Mouse (Mus musculus) neural tube, embryonic 14.5 days (tissue): ENCODE data around the gene P2ry13. TPM values are rescaled to one million over a fixed set of nuclear protein-coding genes. Genes with fewer than 3 reads are reported as not detected.

Source experiments
- ATAC-seq: fragments of 200-750 bp; cut with Nextera tagmentation; 2 replicates; pipeline ENCODE4 v1.8.0; 2017; ENCODE audit warnings: low read depth, mild to moderate bottlenecking, moderate TSS enrichment, moderate library complexity
- H3K27ac ChIP-seq: fragments of 300-500 bp; sonication (generic); 2 replicates; pipeline ENCODE4 v1.5.1; 2014; ENCODE audit warnings: low read depth, mild to moderate bottlenecking, control low read depth, low read length, moderate library complexity, mixed read lengths
- H3K27me3 ChIP-seq: fragments of 300-500 bp; sonication (generic); 2 replicates; pipeline ENCODE4 v1.6.1; 2014; ENCODE audit warnings: low read length; ENCODE audit not compliant: control insufficient read depth, insufficient read depth
- H3K36me3 ChIP-seq: fragments of 300-500 bp; sonication (generic); 2 replicates; pipeline ENCODE4 v1.6.1; 2014; ENCODE audit warnings: low read length, mixed read lengths; ENCODE audit not compliant: control insufficient read depth, insufficient read depth
- H3K4me1 ChIP-seq: fragments of 300-500 bp; sonication (generic); 2 replicates; pipeline ENCODE4 v1.6.1; 2014; ENCODE audit warnings: low read length; ENCODE audit not compliant: control insufficient read depth, insufficient read depth
- H3K4me2 ChIP-seq: fragments of 300-500 bp; sonication (generic); 2 replicates; pipeline ENCODE4 v1.6.1; 2014; ENCODE audit warnings: mild to moderate bottlenecking, low read depth, low read length, control low read depth
- H3K4me3 ChIP-seq: fragments of 300-500 bp; sonication (generic); 2 replicates; pipeline ENCODE4 v1.5.1; 2014; ENCODE audit warnings: low read depth, low read length, control low read depth, mixed read lengths
- H3K9ac ChIP-seq: fragments of 300-500 bp; sonication (generic); replicated peaks from 2 replicates; pipeline ENCODE4 v1.6.1; 2014; ENCODE audit warnings: low read depth, mild to moderate bottlenecking, control low read depth, low read length, mixed read lengths
- H3K9me3 ChIP-seq: fragments of 300-500 bp; sonication (generic); 2 replicates; pipeline ENCODE4 v1.6.1; 2016; ENCODE audit warnings: low read length; ENCODE audit not compliant: control insufficient read depth
- WGBS: fragments of 180-500 bp; shearing (Covaris S2); extraction: QIAGEN DNeasy Blood & Tissue Kit; methylation state at CpG from one replicate; pipeline ENCODE4 v1.1.7; 2014; 5-methylcytosine and 5-hydroxymethylcytosine counted together
- polyA plus RNA-seq: library from polyadenylated mRNA; unstranded; fragments of >200 nt; fragmentation: Nextera tagmentation; extraction: Ambion mirVana; gene quantifications from 2 replicates; pipeline ENCODE4 v1.2.1, GENCODE M21; 2014

The P2ry13 gene
- polyA plus RNA-seq, 1 experiment from 2014 or later = 1.7 TPM

DNA sequence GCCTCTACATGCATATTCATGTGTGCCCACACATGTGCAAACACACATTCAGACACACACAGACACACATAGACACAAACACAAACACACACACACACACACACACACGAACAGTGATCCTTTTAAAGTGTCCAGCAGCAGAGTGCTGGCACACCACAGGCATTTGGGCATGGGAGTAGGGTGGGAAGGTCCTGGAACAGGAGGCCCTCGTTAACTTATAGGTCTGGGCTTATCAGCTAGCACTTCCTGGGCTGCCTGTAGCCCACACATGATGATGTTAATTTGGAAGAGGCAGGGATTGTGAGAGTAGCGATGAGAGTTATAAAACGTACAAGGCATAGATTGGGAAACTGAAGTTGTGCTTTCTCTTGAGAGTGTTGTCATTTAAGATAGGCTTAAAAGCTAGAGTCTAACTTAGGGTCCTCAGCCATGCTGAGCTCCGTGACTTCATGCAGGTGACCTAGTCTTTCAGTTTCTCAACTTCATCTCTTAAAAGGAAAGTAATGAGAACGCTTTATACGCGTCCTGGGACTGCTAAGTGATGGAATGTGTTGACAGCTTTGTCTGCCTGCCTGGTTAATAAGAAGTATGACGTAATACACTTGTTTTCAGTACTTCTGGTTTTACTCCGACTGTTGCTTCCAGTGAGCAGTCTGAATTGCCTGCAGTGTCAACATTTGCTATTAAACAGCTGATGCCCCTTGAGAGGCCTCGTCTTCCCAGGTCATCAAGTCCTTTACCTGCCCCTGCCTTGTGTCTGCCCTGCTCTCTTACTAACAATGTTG is 5.8 kb downstream of the P2ry13 start:
- H3K4me3 ChIP-seq = no peak overlapping the region
- H3K27ac ChIP-seq = no peak overlapping the region
- no peak overlapping the region for H3K4me2 ChIP-seq
- H3K36me3 ChIP-seq = no peaks in the 10 kb centered on the region
- H3K4me1 ChIP-seq = no peaks in the 10 kb centered on the region
- no peaks in the 10 kb centered on the region for H3K27me3 ChIP-seq
- no peak overlapping the region for H3K9ac ChIP-seq
- H3K9me3 ChIP-seq = no peaks in the 10 kb centered on the region
- no peak for ATAC-seq
- 86% methylated on average over 11 of the region's 11 CpGs for WGBS

- Histone ChIP-seq H3K4me3 (no peak overlapping the region), H3K4me1 (no peaks in the 10 kb centered on the region), H3K9ac (no peak overlapping the region), H3K4me2 (no peak overlapping the region), H3K36me3 (no peaks in the 10 kb centered on the region), H3K27me3 (no peaks in the 10 kb centered on the region), H3K27ac (no peak overlapping the region), H3K9me3 (no peaks in the 10 kb centered on the region)
- no peak for ATAC-seq
- WGBS = 87% methylated on average over 8 of the region's 8 CpGs
Observed at GRCm38 (mm10) chr3:59203802-59204520, 6.7 kb downstream of the P2ry13 start.

DNA sequence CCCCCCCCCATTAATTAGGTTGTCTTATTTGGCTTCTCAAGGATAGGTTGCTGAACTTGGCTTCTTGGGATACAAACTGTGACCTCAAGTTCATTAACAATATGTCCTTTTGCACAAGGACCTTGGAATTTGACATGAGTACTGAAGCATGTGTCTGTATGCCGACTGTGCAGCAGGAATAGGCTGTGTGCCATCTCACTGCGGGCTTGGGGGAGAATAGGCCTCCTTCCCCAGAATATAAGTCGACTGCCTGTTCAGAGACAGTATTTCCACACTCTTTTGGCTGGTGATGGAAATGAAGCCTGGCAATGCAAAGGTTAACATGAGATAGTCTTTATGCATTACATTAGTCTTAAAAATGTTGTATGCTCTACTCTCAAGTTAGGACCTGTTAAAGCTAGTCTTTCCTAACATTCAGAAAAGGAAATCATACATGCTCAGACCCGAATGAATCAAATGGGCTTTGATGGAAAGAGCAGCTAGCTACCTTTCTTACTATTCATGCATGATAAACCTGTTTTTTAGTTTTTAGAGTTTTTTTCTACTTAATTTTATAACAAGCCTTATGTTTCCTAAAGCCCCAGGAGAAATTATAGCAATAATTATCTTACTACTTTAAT is 13.2 kb downstream of the P2ry13 start:
- Histone ChIP-seq H3K4me2 (no peak overlapping the region), H3K36me3 (no peaks in the 10 kb centered on the region), H3K4me1 (no peaks in the 10 kb centered on the region), H3K4me3 (no peak overlapping the region), H3K9ac (no peak overlapping the region), H3K27me3 (no peaks in the 10 kb centered on the region), H3K27ac (no peak overlapping the region), H3K9me3 (no peaks in the 10 kb centered on the region)
- WGBS = 85% methylated on average over 4 of the region's 4 CpGs
- ATAC-seq = no peak

- H3K9ac ChIP-seq = no peak within 1 kb of the TSS
- no peaks in the 10 kb centered on the region for H3K9me3 ChIP-seq
- ATAC-seq = no peak
- H3K4me1 ChIP-seq = no peaks in the 10 kb centered on the region
- 89% methylated on average over 7 of the region's 7 CpGs for WGBS
- no peak within 1 kb of the TSS for H3K4me3 ChIP-seq
- no peaks in the 10 kb centered on the region for H3K36me3 ChIP-seq
- H3K27me3 ChIP-seq = no peaks in the 10 kb centered on the region
- no peak within 1 kb of the TSS for H3K4me2 ChIP-seq
- H3K27ac ChIP-seq = no peak within 1 kb of the TSS
Observed at GRCm38 (mm10) chr3:59194938-59195337, 15.7 kb downstream of the P2ry13 start, which contains the start of gene Gpr87. Gene Gpr87, minus strand, starts transcription at chr3:59195104.

GRCm38 (mm10) chr3:59194099-59194498 is 16.6 kb downstream of the P2ry13 start:
- Histone ChIP-seq H3K27me3 (no peaks in the 10 kb centered on the region), H3K9ac (no peak overlapping the region), H3K27ac (no peak overlapping the region), H3K9me3 (no peaks in the 10 kb centered on the region), H3K4me3 (no peak overlapping the region), H3K4me1 (no peaks in the 10 kb centered on the region), H3K4me2 (no peak overlapping the region), H3K36me3 (no peaks in the 10 kb centered on the region)
- WGBS = 93% methylated on average over 7 of the region's 7 CpGs
- ATAC-seq = no peak

- no peak overlapping the region for H3K4me2 ChIP-seq
- 95% methylated on average over 6 of the region's 6 CpGs for WGBS
- no peak overlapping the region for H3K27ac ChIP-seq
Observed at GRCm38 (mm10) chr3:59191674-59192073, 19.0 kb downstream of the P2ry13 start.

DNA sequence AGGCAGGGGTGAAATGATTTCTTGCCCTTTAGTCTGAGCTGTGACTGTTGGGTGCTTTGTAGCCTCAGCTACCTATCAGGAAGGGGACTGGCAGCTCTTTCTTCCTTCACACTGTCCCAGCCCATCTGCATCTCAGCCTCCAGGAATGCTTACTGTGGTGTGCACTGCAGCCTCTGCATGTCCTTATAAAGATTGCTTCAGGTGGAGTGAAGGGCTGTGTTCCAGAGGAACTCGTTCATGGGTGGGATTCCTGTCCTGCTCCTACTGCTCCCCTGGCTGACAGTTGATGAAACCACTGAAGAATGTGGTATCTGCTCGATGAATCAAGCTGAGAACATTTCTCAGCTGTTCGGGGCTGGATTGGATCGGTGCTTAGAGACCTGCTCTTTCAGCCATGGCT is 23.3 kb downstream of the P2ry13 start:
- no peak overlapping the region for H3K4me3 ChIP-seq
- H3K36me3 ChIP-seq = no peaks in the 10 kb centered on the region
- WGBS = 93% methylated on average over 4 of the region's 4 CpGs
- ATAC-seq = no peak
- H3K4me2 ChIP-seq = no peak overlapping the region
- H3K9ac ChIP-seq = no peak overlapping the region
- H3K4me1 ChIP-seq = no peaks in the 10 kb centered on the region
- H3K9me3 ChIP-seq = no peaks in the 10 kb centered on the region
- H3K27me3 ChIP-seq = no peaks in the 10 kb centered on the region
- no peak overlapping the region for H3K27ac ChIP-seq

More at GRCm38 (mm10) chr3:59191674-59192073, 19.0 kb downstream of the P2ry13 start:
- no peak for ATAC-seq
- Histone ChIP-seq H3K4me3 (no peak overlapping the region), H3K9me3 (no peaks in the 10 kb centered on the region), H3K27me3 (no peaks in the 10 kb centered on the region), H3K9ac (no peak overlapping the region), H3K36me3 (no peaks in the 10 kb centered on the region), H3K4me1 (no peaks in the 10 kb centered on the region)

GRCm38 (mm10) chr3:59185662-59186061 is 25.0 kb downstream of the P2ry13 start:
- 86% methylated on average over 4 of the region's 4 CpGs for WGBS
- no peaks in the 10 kb centered on the region for H3K4me1 ChIP-seq
- no peak overlapping the region for H3K27ac ChIP-seq
- H3K4me3 ChIP-seq = no peak overlapping the region
- H3K9ac ChIP-seq = no peak overlapping the region
- no peaks in the 10 kb centered on the region for H3K27me3 ChIP-seq
- no peak overlapping the region for H3K4me2 ChIP-seq
- no peaks in the 10 kb centered on the region for H3K36me3 ChIP-seq
- ATAC-seq = no peak
- H3K9me3 ChIP-seq = no peaks in the 10 kb centered on the region

DNA sequence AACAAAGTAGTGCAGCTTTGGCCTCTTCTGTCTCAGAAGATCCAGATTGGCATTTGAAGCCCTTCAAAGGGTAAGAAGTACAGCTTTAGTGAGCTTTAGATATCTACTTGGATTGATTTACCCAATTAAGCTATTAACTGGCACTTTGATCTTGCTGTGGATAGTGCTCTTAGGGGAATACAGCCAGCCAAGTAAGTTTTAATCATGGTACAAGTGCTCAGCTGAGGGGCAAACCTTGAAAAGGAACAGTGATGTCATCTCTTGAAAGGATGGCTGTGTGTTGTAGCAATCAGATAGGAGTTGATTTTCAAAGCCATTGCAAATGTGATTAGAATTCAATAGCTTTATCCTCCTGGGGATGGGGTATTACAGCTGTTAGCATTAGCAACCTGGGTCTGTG is 28.6 kb downstream of the P2ry13 start:
- Histone ChIP-seq H3K9me3 (no peaks in the 10 kb centered on the region), H3K4me1 (no peaks in the 10 kb centered on the region), H3K36me3 (no peaks in the 10 kb centered on the region), H3K27me3 (no peaks in the 10 kb centered on the region), H3K9ac (no peak overlapping the region), H3K27ac (no peak overlapping the region), H3K4me2 (no peak overlapping the region), H3K4me3 (no peak overlapping the region)
- peak; percentile 46; the same call in 1 of the 2 replicates for ATAC-seq
